ENCODE assay signal across 8 mouse cellular contexts in the genomic region with DNA sequence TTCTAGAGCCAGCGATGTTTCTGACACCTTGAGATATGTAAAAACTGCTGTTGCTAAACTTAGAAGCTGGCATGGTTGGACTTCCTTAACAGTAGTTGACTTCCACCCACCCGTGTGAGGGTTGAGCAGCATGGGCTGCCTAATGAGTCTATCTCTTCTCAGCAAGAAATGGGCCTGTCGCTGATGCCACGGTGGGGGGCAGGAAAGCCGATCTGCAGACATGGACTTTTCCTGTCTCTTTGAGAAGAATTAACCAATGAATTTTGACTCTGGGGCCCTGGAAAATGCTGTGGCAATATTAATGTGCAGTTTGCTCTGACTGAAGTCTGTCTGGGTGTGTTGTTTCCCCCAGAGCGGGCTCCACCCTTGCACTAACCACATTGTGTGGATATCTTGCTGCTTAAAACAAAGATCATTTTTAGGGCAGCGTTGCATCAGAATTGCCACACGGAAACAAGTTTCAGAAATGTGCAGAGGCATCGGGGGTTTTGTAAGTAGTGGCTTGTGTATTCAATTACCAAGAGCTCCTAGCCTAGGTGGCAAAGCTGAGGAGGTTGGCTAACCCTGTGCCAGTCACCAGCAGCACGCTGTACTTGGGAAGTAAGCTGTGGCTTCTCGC. TPM values are rescaled to one million over a fixed set of nuclear protein-coding genes. Genes with fewer than 3 reads are reported as not detected.
DNase-seq lines count a peak whose midpoint lies in the region; ATAC-seq and TF ChIP-seq lines count a peak whose summit lies in the region.

No protein-coding gene starts in this region.

- no peaks in the 10 kb centered on the region for H3K79me2 ChIP-seq in CH12.LX (replicated peaks; ENCODE audit: control insufficient read depth, extremely low read depth, insufficient read depth, poor library complexity, severe bottlenecking)

- H3K9me3 ChIP-seq in forebrain, embryonic 10.5 days = no peaks in the 10 kb centered on the region
- no peaks in the 10 kb centered on the region for H3K9me3 ChIP-seq in forebrain, postnatal 0 days (ENCODE audit: low read length)
- H3K9me3 ChIP-seq in CH12.LX (replicated peaks; ENCODE audit: low read length) = no peaks in the 10 kb centered on the region
- no peaks in the 10 kb centered on the region for H3K9me3 ChIP-seq in heart, embryonic 10.5 days
- no peaks in the 10 kb centered on the region for H3K9me3 ChIP-seq in lung, postnatal 0 days (ENCODE audit: low read length)
- H3K9me3 ChIP-seq in stomach, embryonic 15.5 days = no peaks in the 10 kb centered on the region
- no peaks in the 10 kb centered on the region for H3K9me3 ChIP-seq in midbrain, postnatal 0 days (ENCODE audit: low read length)

- peaks cover 21% of the 10 kb centered on the region for H3K4me1 ChIP-seq in forebrain, embryonic 10.5 days
- no peaks in the 10 kb centered on the region for H3K4me1 ChIP-seq in forebrain, postnatal 0 days (ENCODE audit: insufficient read depth)
- peaks cover 7 to 31% of the 10 kb centered on the region in 2 experiments for H3K4me1 ChIP-seq in CH12.LX (ENCODE audit: control insufficient read depth in 1 of 2, insufficient read depth in 2 of 2)
- peaks cover 64% of the 10 kb centered on the region for H3K4me1 ChIP-seq in heart, embryonic 10.5 days
- peaks cover 28% of the 10 kb centered on the region; the same call in 1 of the 2 replicates for H3K4me1 ChIP-seq in lung, postnatal 0 days (ENCODE audit: insufficient read depth, low read depth, low read length)
- H3K4me1 ChIP-seq in stomach, embryonic 15.5 days = 0 out of 2 replicates have a peak, but pooled peaks cover 11% of the 10 kb centered on the region
- no peaks in the 10 kb centered on the region for H3K4me1 ChIP-seq in midbrain, postnatal 0 days (ENCODE audit: insufficient read depth, low read length)

- no peak for DNase-seq in forebrain, embryonic 10.5 days (ENCODE audit: extremely low spot score, low spot score)
- DNase-seq in forebrain, postnatal 0 days = no peak
- DNase-seq in CH12.LX (ENCODE audit: extremely low read depth) = peak; percentile 46
- DNase-seq in heart, embryonic 10.5 days (ENCODE audit: low spot score) = no peak
- DNase-seq in lung, postnatal 0 days (ENCODE audit: low spot score) = peak; percentile 69
- no peak for DNase-seq in cerebellum, adult 11-12 months
- no peak for DNase-seq in midbrain, postnatal 0 days (ENCODE audit: low spot score)

- TF ChIP-seq POLR2A in CH12.LX (IDR thresholded peaks at IDR 0.05; ENCODE audit: low read depth, low read length) = peak; percentile 31

- in situ Hi-C loops in CH12.LX (cut with MboI; ENCODE audit: low pct_ligation_motif_present, low pct_unique_long_range_greater_than_20kb, low sequenced_read_pairs) = no loop called here

- TF ChIP-seq RAD21 in CH12.LX (IDR thresholded peaks at IDR 0.05; ENCODE audit: low read depth, low read length) = no peak

- no peak overlapping the region for H3K4me3 ChIP-seq in forebrain, embryonic 10.5 days
- H3K4me3 ChIP-seq in forebrain, postnatal 0 days (ENCODE audit: low read depth, low read length) = no peak overlapping the region
- H3K4me3 ChIP-seq in CH12.LX (replicated peaks in 1 of 3; ENCODE audit: low read depth in 2 of 3, low read length in 2 of 3, poor library complexity in 1 of 3) = peak overlapping the region; percentile 15 to 59 (median 25)
- no peak overlapping the region for H3K4me3 ChIP-seq in heart, embryonic 10.5 days
- peak overlapping the region; percentile 2; the same call in 1 of the 2 replicates for H3K4me3 ChIP-seq in lung, postnatal 0 days (ENCODE audit: low read depth, low read length)
- H3K4me3 ChIP-seq in stomach, embryonic 15.5 days (replicated peaks) = no peak overlapping the region
- no peak overlapping the region for H3K4me3 ChIP-seq in midbrain, postnatal 0 days (ENCODE audit: low read depth, low read length)

- H3K27ac ChIP-seq in forebrain, embryonic 10.5 days = peak overlapping the region; percentile 1; the same call in 1 of the 2 replicates
- H3K27ac ChIP-seq in forebrain, postnatal 0 days (ENCODE audit: low read depth, low read length) = no peak overlapping the region
- H3K27ac ChIP-seq in CH12.LX (ENCODE audit: insufficient read depth, low read depth) = peak overlapping the region; percentile 85
- peak overlapping the region; percentile 69 for H3K27ac ChIP-seq in heart, embryonic 10.5 days
- peak overlapping the region; percentile 75 for H3K27ac ChIP-seq in lung, postnatal 0 days (ENCODE audit: low read length)
- H3K27ac ChIP-seq in stomach, embryonic 15.5 days = peak overlapping the region; percentile 55; the same call in 1 of the 2 replicates
- H3K27ac ChIP-seq in midbrain, postnatal 0 days (ENCODE audit: low read depth, low read length) = no peak overlapping the region

- no peak overlapping the region for H3K4me2 ChIP-seq in forebrain, postnatal 0 days (ENCODE audit: low read depth)
- H3K4me2 ChIP-seq in CH12.LX (ENCODE audit: insufficient read depth, low read depth, poor library complexity, severe bottlenecking) = peak overlapping the region; percentile 72
- H3K4me2 ChIP-seq in lung, postnatal 0 days (replicated peaks; ENCODE audit: low read depth, low read length) = peak overlapping the region; percentile 36
- peak overlapping the region; percentile 22; the same call in 1 of the 2 replicates for H3K4me2 ChIP-seq in stomach, embryonic 15.5 days
- H3K4me2 ChIP-seq in midbrain, postnatal 0 days (ENCODE audit: low read depth, low read length, poor library complexity, severe bottlenecking) = no peak overlapping the region

- no peak for TF ChIP-seq EP300 in CH12.LX (IDR thresholded peaks at IDR 0.05; ENCODE audit: low read length)
- TF ChIP-seq EP300 in lung, postnatal 0 days (IDR thresholded peaks at IDR 0.05) = no peak

- ATAC-seq in forebrain, postnatal 0 days = no peak
- ATAC-seq in lung, postnatal 0 days = peak; percentile 54
- ATAC-seq in stomach, embryonic 15.5 days (ENCODE audit: insufficient read depth, low FRiP score, low read depth) = peak; percentile 61; the same call in 1 of the 2 replicates
- ATAC-seq in midbrain, postnatal 0 days (ENCODE audit: low FRiP score) = no peak

- no peaks in the 10 kb centered on the region for H3K27me3 ChIP-seq in forebrain, embryonic 10.5 days (ENCODE audit: poor library complexity, severe bottlenecking)
- no peaks in the 10 kb centered on the region for H3K27me3 ChIP-seq in forebrain, postnatal 0 days (ENCODE audit: insufficient read depth, low read length)
- H3K27me3 ChIP-seq in CH12.LX (replicated peaks) = no peaks in the 10 kb centered on the region
- H3K27me3 ChIP-seq in heart, embryonic 10.5 days (ENCODE audit: insufficient read depth, poor library complexity, severe bottlenecking) = no peaks in the 10 kb centered on the region
- H3K27me3 ChIP-seq in lung, postnatal 0 days (replicated peaks; ENCODE audit: insufficient read depth, low read length) = no peaks in the 10 kb centered on the region
- H3K27me3 ChIP-seq in stomach, embryonic 15.5 days (replicated peaks) = no peaks in the 10 kb centered on the region
- no peaks in the 10 kb centered on the region for H3K27me3 ChIP-seq in midbrain, postnatal 0 days (ENCODE audit: insufficient read depth, low read length)

- 79% methylated on average over 11 of the region's 11 CpGs for WGBS in forebrain, embryonic 10.5 days
- WGBS in forebrain, postnatal 0 days = 53% methylated on average over 11 of the region's 11 CpGs
- WGBS in heart, embryonic 10.5 days = 57% methylated on average over 11 of the region's 11 CpGs
- WGBS in lung, postnatal 0 days = 42% methylated on average over 11 of the region's 11 CpGs
- WGBS in stomach, embryonic 15.5 days = 60% methylated on average over 11 of the region's 11 CpGs
- WGBS in midbrain, postnatal 0 days = 70% methylated on average over 11 of the region's 11 CpGs

- 0 out of 2 replicates have a peak, but pooled peaks cover 3% of the 10 kb centered on the region for H3K36me3 ChIP-seq in forebrain, embryonic 10.5 days (replicated peaks)
- no peaks in the 10 kb centered on the region for H3K36me3 ChIP-seq in forebrain, postnatal 0 days (ENCODE audit: insufficient read depth)
- peaks cover 0 to 2% of the 10 kb centered on the region in 2 experiments for H3K36me3 ChIP-seq in CH12.LX (replicated peaks in 1 of 2; ENCODE audit: control insufficient read depth in 1 of 2, insufficient read depth in 1 of 2, low read length in 1 of 2)
- H3K36me3 ChIP-seq in heart, embryonic 10.5 days = peaks cover 15% of the 10 kb centered on the region; the same call in 1 of the 2 replicates
- no peaks in the 10 kb centered on the region for H3K36me3 ChIP-seq in lung, postnatal 0 days (ENCODE audit: insufficient read depth, low read length)
- no peaks in the 10 kb centered on the region for H3K36me3 ChIP-seq in stomach, embryonic 15.5 days
- H3K36me3 ChIP-seq in midbrain, postnatal 0 days (ENCODE audit: insufficient read depth, low read length) = no peaks in the 10 kb centered on the region

- no peak overlapping the region for H3K9ac ChIP-seq in forebrain, postnatal 0 days
- peak overlapping the region; percentile 85 for H3K9ac ChIP-seq in CH12.LX (ENCODE audit: insufficient read depth, low read depth)
- 0 out of 2 replicates have a peak overlapping the region, but pooled peaks have one; percentile 26 for H3K9ac ChIP-seq in lung, postnatal 0 days (replicated peaks; ENCODE audit: low read depth)
- H3K9ac ChIP-seq in stomach, embryonic 15.5 days = no peak overlapping the region
- H3K9ac ChIP-seq in midbrain, postnatal 0 days (replicated peaks; ENCODE audit: low read length, poor library complexity, severe bottlenecking) = no peak overlapping the region

- dilution Hi-C loops in CH12.LX (cut with MboI; ENCODE audit: extremely low pct_ligation_motif_present, extremely low pct_unique_long_range_greater_than_20kb, low sequenced_read_pairs) = no loop called here

- TF ChIP-seq CTCF in forebrain, postnatal 0 days (IDR thresholded peaks at IDR 0.05; ENCODE audit: low read depth) = no peak
- no peak for TF ChIP-seq CTCF in CH12.LX (conservative IDR thresholded peaks at IDR 0.05 in 1 of 2, IDR thresholded peaks at IDR 0.05 in 1 of 2; ENCODE audit: low read depth in 2 of 2, low read length in 2 of 2)
- no peak for TF ChIP-seq CTCF in lung, postnatal 0 days (IDR thresholded peaks at IDR 0.05)
- no peak for TF ChIP-seq CTCF in midbrain, postnatal 0 days (IDR thresholded peaks at IDR 0.05)

RNA-seq across cellular contexts. Expression of gene Add3, which starts 53.8 kb away (rescaled TPM):
- polyA plus RNA-seq in forebrain, embryonic 10.5 days (2016; fragmentation: Nextera tagmentation; extraction: Ambion mirVana) = 55.4 and 59.3 TPM in 2 replicates
- total RNA-seq in forebrain, postnatal 0 days (2014; rRNA removed) = 51.9 and 52.6 TPM in 2 replicates
- polyA plus RNA-seq in forebrain, postnatal 0 days (2015; fragmentation: Nextera tagmentation; extraction: Ambion mirVana) = 35.9 and 52.3 TPM in 2 replicates
- total RNA-seq in CH12.LX (2012; rRNA removed) = 11.2 and 16.4 TPM in 2 replicates
- 16.3 and 16.9 TPM in 2 replicates for total RNA-seq in CH12.LX (2014; rRNA removed)
- 16.2 and 18.4 TPM in 2 replicates for polyA plus RNA-seq in CH12.LX (2012; ENCODE audit: insufficient read length, low read depth)
- polyA plus RNA-seq in heart, embryonic 10.5 days (2016; fragmentation: Nextera tagmentation; extraction: Ambion mirVana) = 128 and 173 TPM in 2 replicates
- polyA plus RNA-seq in lung, postnatal 0 days (2015; fragmentation: Nextera tagmentation; extraction: Ambion mirVana) = 92.9 and 100 TPM in 2 replicates
- 89.0 and 96.1 TPM in 2 replicates for polyA plus RNA-seq in stomach, embryonic 15.5 days (2015; fragmentation: Nextera tagmentation; extraction: Ambion mirVana)
- 54.6 and 61.4 TPM in 2 replicates for total RNA-seq in midbrain, postnatal 0 days (2014; rRNA removed)
- polyA plus RNA-seq in midbrain, postnatal 0 days (2015; fragmentation: Nextera tagmentation; extraction: Ambion mirVana) = 49.1 and 51.9 TPM in 2 replicates

Comparison
In these comparisons a context has a peak if more than half of its experiments do, and no peak if none do; other contexts are left out.
1. H3K27ac ChIP-seq: peak in forebrain, embryonic 10.5 days (single experiment), CH12.LX (single experiment), heart, embryonic 10.5 days (single experiment), lung, postnatal 0 days (single experiment) and stomach, embryonic 15.5 days (single experiment); none in forebrain, postnatal 0 days (single experiment) and midbrain, postnatal 0 days (single experiment).
2. DNase-seq: peak in CH12.LX (single experiment) and lung, postnatal 0 days (single experiment); none in forebrain, embryonic 10.5 days (single experiment), forebrain, postnatal 0 days (single experiment), heart, embryonic 10.5 days (single experiment), cerebellum, adult 11-12 months (single experiment) and midbrain, postnatal 0 days (single experiment).
3. H3K4me3 ChIP-seq: peak in CH12.LX (3 of 3) and lung, postnatal 0 days (single experiment); none in forebrain, embryonic 10.5 days (single experiment), forebrain, postnatal 0 days (single experiment), heart, embryonic 10.5 days (single experiment), stomach, embryonic 15.5 days (single experiment) and midbrain, postnatal 0 days (single experiment).
4. ATAC-seq: peak in lung, postnatal 0 days (single experiment) and stomach, embryonic 15.5 days (single experiment); none in forebrain, postnatal 0 days (single experiment) and midbrain, postnatal 0 days (single experiment).
5. H3K4me2 ChIP-seq: peak in CH12.LX (single experiment), lung, postnatal 0 days (single experiment) and stomach, embryonic 15.5 days (single experiment); none in forebrain, postnatal 0 days (single experiment) and midbrain, postnatal 0 days (single experiment).
6. H3K9ac ChIP-seq: peak in CH12.LX (single experiment) and lung, postnatal 0 days (single experiment); none in forebrain, postnatal 0 days (single experiment), stomach, embryonic 15.5 days (single experiment) and midbrain, postnatal 0 days (single experiment).